Mouse (Mus musculus): ENCODE measurements around the gene Wfdc12. TPM values are rescaled to one million over a fixed set of nuclear protein-coding genes. Genes with fewer than 3 reads are reported as not detected.

Wfdc12 gene
- not detected in 2 replicates for polyA plus RNA-seq (2012)

DNA sequence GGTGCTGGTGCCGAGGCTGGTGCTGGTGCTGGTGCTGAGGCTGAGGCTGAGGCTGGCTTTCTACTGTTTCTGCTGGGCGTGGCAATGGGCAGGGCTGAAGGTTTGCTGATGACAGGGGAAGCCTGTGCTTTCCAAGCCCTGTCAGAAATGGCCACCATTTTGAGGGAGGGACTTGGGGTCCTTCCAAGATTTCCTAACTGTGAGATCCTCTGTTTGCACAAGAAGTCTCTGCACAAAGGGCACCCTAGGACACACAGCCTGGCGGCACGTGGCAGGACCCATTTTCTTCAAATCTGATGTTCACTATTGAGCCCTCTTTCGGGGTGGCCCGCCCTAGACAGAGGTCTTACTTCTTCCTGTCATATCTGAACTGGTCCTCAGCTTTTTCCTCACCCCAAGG lies at the start of gene Wfdc12:
Wfdc12 (minus strand) TSS at position 33 of the 400 bp plus-strand sequence.

GRCm38 (mm10) chr2:164238366-164238765 lies 48.0 kb upstream of the Wfdc12 start, which contains the start of gene Svs2:
TSS of gene Svs2 (minus strand) at chr2:164238466.

DNA sequence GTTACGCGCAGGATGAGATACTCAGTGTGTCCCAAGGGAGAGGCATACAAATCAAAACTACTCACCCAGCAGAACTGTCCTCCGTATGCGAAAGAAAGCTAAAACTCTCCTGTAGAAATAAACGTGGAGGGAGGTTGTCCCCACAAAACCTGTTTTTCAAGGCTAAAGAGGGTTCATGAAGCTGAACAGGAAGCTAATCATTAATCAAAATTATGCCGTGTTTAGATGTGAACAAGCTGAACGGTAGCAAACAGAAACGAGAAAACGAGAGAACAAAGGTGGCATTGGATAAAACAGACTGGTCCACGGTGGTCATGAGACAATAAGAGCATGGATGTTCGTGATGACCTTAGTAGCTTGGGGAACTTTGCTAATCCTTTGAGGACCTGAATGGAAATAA lies 31.1 kb upstream of the Wfdc12 start, which contains the start of gene Wfdc15b:
Wfdc15b (minus strand) TSS at position 139 of the 400 bp plus-strand sequence.

GRCm38 (mm10) chr2:164199626-164200327 lies 9.4 kb upstream of the Wfdc12 start, which contains the start of gene Wfdc15a:
TSS of gene Wfdc15a (minus strand) at chr2:164200130.

GRCm38 (mm10) chr2:164182692-164183255 lies 7.6 kb downstream of the Wfdc12 start, which contains the start of gene Wfdc5:
TSS of gene Wfdc5 (minus strand) at chr2:164182742.

DNA sequence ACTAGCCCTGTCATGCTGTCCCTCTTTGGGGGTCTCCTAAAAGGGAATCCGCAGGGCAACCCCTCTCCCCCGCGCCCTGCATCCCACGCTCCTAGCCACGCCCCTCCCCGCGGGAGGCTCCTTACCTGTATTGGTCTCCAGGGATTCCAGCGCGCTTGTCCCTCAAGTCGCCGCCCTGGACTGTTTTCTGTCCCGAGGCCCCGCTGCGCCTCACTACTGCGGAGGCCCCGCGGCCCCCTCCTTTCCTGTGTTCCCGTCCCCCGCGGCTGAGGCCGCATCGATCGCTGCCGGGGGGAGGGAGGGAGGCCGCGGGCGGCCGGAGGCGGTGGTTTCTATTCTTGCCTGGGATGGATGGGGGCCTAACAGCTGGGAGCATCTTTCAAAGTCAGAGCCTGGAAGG lies 19.5 kb downstream of the Wfdc12 start, which contains the start of gene Kcns1:
Kcns1 (minus strand) TSS at position 212 of the 400 bp plus-strand sequence.

Other genes with a start within 250 kb of the Wfdc12 start
- gene Ywhab, start 195.6 kb downstream of the Wfdc12 start, polyA plus RNA-seq (2012) = 46.4 and 51.1 TPM in 2 replicates
- 0.32 and 1.0 TPM in 2 replicates for gene Pabpc1l, start 165.2 kb downstream of the Wfdc12 start, polyA plus RNA-seq (2012)
- gene Stk4, start 120.3 kb downstream of the Wfdc12 start, polyA plus RNA-seq (2012) = 49.8 and 66.3 TPM in 2 replicates
- 67.0 and 88.1 TPM in 2 replicates for gene Tomm34, start 119.4 kb downstream of the Wfdc12 start, polyA plus RNA-seq (2012)
- gene Kcns1, start 19.5 kb downstream of the Wfdc12 start, polyA plus RNA-seq (2012) = 0.45 and 0.82 TPM in 2 replicates
- gene Wfdc5, start 7.9 kb downstream of the Wfdc12 start, polyA plus RNA-seq (2012) = not detected in 2 replicates
- gene Wfdc15a, start 9.5 kb upstream of the Wfdc12 start, polyA plus RNA-seq (2012) = not detected in 2 replicates
- not detected in 2 replicates for gene Wfdc15b, start 31.1 kb upstream of the Wfdc12 start, polyA plus RNA-seq (2012)
- not detected in 2 replicates for gene Svs2, start 47.9 kb upstream of the Wfdc12 start, polyA plus RNA-seq (2012)
- not detected in 2 replicates for gene Svs3b, start 66.0 kb upstream of the Wfdc12 start, polyA plus RNA-seq (2012)
- gene Svs4, start 87.9 kb upstream of the Wfdc12 start, polyA plus RNA-seq (2012) = not detected in 2 replicates
- not detected in 2 replicates for gene Svs3a, start 98.7 kb upstream of the Wfdc12 start, polyA plus RNA-seq (2012)
- not detected in 2 replicates for gene Svs6, start 126.1 kb upstream of the Wfdc12 start, polyA plus RNA-seq (2012)
- gene Svs5, start 142.1 kb upstream of the Wfdc12 start, polyA plus RNA-seq (2012) = not detected in 2 replicates
- gene Slpi, start 198.5 kb upstream of the Wfdc12 start, polyA plus RNA-seq (2012) = 23.0 and 53.6 TPM in 2 replicates
- not detected in 2 replicates for gene Rbpjl, start 212.5 kb upstream of the Wfdc12 start, polyA plus RNA-seq (2012)
- gene Matn4, start 214.6 kb upstream of the Wfdc12 start, polyA plus RNA-seq (2012) = 0.04 TPM in 1 of 2 replicates, not detected in the other